Mouse (Mus musculus): ENCODE measurements around the gene Tirap. TPM values are rescaled to one million over a fixed set of nuclear protein-coding genes. Genes with fewer than 3 reads are reported as not detected.

Gene Tirap
- polyA plus RNA-seq, 1 experiment from 2014 or later = 3.8 TPM

DNA sequence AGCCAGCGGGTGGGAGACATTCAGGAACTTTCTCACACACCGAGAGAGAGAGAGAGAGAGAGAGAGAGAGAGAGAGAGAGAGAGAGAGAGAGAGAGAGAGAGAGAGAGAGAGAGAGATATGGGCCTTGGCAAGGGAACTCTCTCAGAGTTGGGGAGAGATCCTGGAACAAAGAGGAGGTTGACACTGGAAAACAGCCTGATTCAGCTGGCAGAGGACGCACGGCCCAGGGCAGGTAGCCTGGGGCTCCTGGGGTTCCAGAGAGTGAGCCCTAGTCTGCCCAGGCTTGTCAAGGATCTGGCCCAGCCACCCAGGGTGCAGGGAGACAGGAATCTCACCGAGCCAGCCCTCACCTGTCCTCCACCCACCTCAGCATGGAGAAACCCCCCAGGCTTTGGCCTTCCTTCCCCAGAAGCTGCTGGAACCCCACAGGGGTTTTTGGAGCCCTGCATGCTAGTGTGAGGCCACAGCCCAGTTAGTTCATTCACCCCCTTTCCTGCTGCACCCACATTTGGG lies 60.8 kb downstream of the Tirap start:
- no peaks in the 10 kb centered on the region for H3K9me3 ChIP-seq
- H3K36me3 ChIP-seq = no peaks in the 10 kb centered on the region
- H3K27me3 ChIP-seq = no peaks in the 10 kb centered on the region
- H3K4me3 ChIP-seq = no peak overlapping the region
- WGBS = 70% methylated on average over 5 of the region's 5 CpGs
- no peak overlapping the region for H3K4me2 ChIP-seq (replicated peaks)
- no peak overlapping the region for H3K27ac ChIP-seq (replicated peaks)
- H3K9ac ChIP-seq (replicated peaks) = no peak overlapping the region
- no peak for ATAC-seq (replicated peaks)
- no peaks in the 10 kb centered on the region for H3K4me1 ChIP-seq

DNA sequence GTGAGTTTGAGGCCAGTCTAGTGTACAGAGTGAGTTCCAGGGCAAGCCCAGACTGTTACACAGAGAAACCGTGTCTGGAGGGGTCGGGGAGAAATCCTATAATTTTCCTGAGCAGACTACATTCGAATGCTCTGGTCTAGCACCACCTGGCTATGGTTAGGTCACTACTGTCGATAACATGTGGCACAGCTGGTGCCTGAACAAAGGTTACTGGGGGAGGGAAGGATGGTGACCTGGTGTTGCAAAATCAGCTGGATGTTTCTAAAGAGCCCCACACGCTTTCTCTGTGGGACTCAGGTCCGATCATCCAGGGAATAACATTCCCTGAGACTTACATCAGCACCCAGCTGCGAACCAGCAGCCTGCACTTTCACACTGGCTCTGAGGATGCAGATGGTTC lies 62.1 kb downstream of the Tirap start:
- Histone ChIP-seq H3K9ac (replicated peaks) (no peak overlapping the region), H3K27me3 (no peaks in the 10 kb centered on the region), H3K27ac (replicated peaks) (no peak overlapping the region), H3K9me3 (no peaks in the 10 kb centered on the region), H3K4me1 (no peaks in the 10 kb centered on the region), H3K4me2 (replicated peaks) (no peak overlapping the region), H3K36me3 (no peaks in the 10 kb centered on the region), H3K4me3 (no peak overlapping the region)
- no peak for ATAC-seq (replicated peaks)
- WGBS = 87% methylated on average over 7 of the region's 7 CpGs

GRCm38 (mm10) chr9:35135575-35135974 lies 64.5 kb downstream of the Tirap start:
- no peak overlapping the region for H3K4me3 ChIP-seq
- H3K9me3 ChIP-seq = no peaks in the 10 kb centered on the region
- 73% methylated on average over 6 of the region's 6 CpGs for WGBS
- H3K27me3 ChIP-seq = no peaks in the 10 kb centered on the region
- H3K9ac ChIP-seq (replicated peaks) = no peak overlapping the region
- H3K36me3 ChIP-seq = no peaks in the 10 kb centered on the region
- H3K4me1 ChIP-seq = 0 out of 2 replicates have a peak, but pooled peaks cover 3% of the 10 kb centered on the region
- H3K4me2 ChIP-seq (replicated peaks) = no peak overlapping the region
- no peak for ATAC-seq (replicated peaks)
- no peak overlapping the region for H3K27ac ChIP-seq (replicated peaks)

Other genes starting within 250 kb of the Tirap start
- gene St3gal4, start 81.0 kb downstream of the Tirap start, polyA plus RNA-seq (2015; fragmentation: Nextera tagmentation; extraction: Ambion mirVana) = 13.7 and 13.8 TPM in 2 replicates
- 85.6 and 91.2 TPM in 2 replicates for gene Dcps, start 24.2 kb downstream of the Tirap start, polyA plus RNA-seq (2015; fragmentation: Nextera tagmentation; extraction: Ambion mirVana)
- 49.4 and 54.4 TPM in 2 replicates for gene Srpr, start 116 bp downstream of the Tirap start, polyA plus RNA-seq (2015; fragmentation: Nextera tagmentation; extraction: Ambion mirVana)
- 42.8 and 43.4 TPM in 2 replicates for gene Foxred1, start 10.8 kb upstream of the Tirap start, polyA plus RNA-seq (2015; fragmentation: Nextera tagmentation; extraction: Ambion mirVana)
- 85.3 and 92.9 TPM in 2 replicates for gene Fam118b, start 67.5 kb upstream of the Tirap start, polyA plus RNA-seq (2015; fragmentation: Nextera tagmentation; extraction: Ambion mirVana)
- gene Rpusd4, start 67.6 kb upstream of the Tirap start, polyA plus RNA-seq (2015; fragmentation: Nextera tagmentation; extraction: Ambion mirVana) = 20.3 and 23.6 TPM in 2 replicates
- gene Cdon, start 220.8 kb upstream of the Tirap start, polyA plus RNA-seq (2015; fragmentation: Nextera tagmentation; extraction: Ambion mirVana) = 15.0 and 18.2 TPM in 2 replicates

Measured in forebrain, embryonic 15.5 days (tissue).